Mouse (Mus musculus): ENCODE measurements at regions not wholly inside any gene's neighbourhood (a gene's known extent, or its start where the extent isn't known, plus 50 kb on each side); places are given as distances from the start of the nearest gene placed in this dataset.

GRCm38 (mm10) chr8:103463557-103463956 lies 637.9 kb upstream of the Cdh5 start:
- no peaks in the 10 kb centered on the region for H3K4me1 ChIP-seq (ENCODE audit: control insufficient read depth in 2 of 2, insufficient read depth in 2 of 2, low read length in 2 of 2, poor library complexity in 1 of 2)
- no peak overlapping the region for H3K4me3 ChIP-seq (ENCODE audit: insufficient read depth in 1 of 2, low read depth in 1 of 2, low read length in 2 of 2, poor library complexity in 1 of 2, severe bottlenecking in 1 of 2)
- H3K9ac ChIP-seq (ENCODE audit: insufficient read depth, low read depth, low read length, poor library complexity, severe bottlenecking) = no peak overlapping the region
- H3K27ac ChIP-seq (ENCODE audit: insufficient read depth, low read depth, low read length, poor library complexity, severe bottlenecking) = no peak overlapping the region
- in situ Hi-C loops (cut with MboI; ENCODE audit: low sequenced_read_pairs in 2 of 2, unreplicated experiment in 2 of 2) = no loop called here
- H3K9me3 ChIP-seq (ENCODE audit: control insufficient read depth, insufficient read depth, low read depth, low read length) = no peaks in the 10 kb centered on the region
- no peak for DNase-seq (ENCODE audit: low read depth, low spot score)
- TF ChIP-seq ZC3H11A (IDR thresholded peaks at IDR 0.05; ENCODE audit: borderline replicate concordance, low read depth, low read length) (no peak), MAFK (IDR thresholded peaks at IDR 0.05; ENCODE audit: insufficient read depth, low read depth, low read length) (no peak), CHD2 (IDR thresholded peaks at IDR 0.05; ENCODE audit: low read depth, low read length) (no peak), HCFC1 (IDR thresholded peaks at IDR 0.05; ENCODE audit: borderline replicate concordance, insufficient read depth, low read length) (no peak), ZNF384 (IDR thresholded peaks at IDR 0.05; ENCODE audit: low read depth, low read length) (no peak)
- no peaks in the 10 kb centered on the region for H3K36me3 ChIP-seq (ENCODE audit: control insufficient read depth, insufficient read depth, low read length, poor library complexity, severe bottlenecking)

- Histone ChIP-seq H3K4me1 (ENCODE audit: control insufficient read depth in 2 of 2, insufficient read depth in 2 of 2, low read length in 2 of 2, poor library complexity in 1 of 2) (no peaks in the 10 kb centered on the region), H3K9me3 (ENCODE audit: control insufficient read depth, insufficient read depth, low read depth, low read length) (no peaks in the 10 kb centered on the region), H3K4me3 (ENCODE audit: insufficient read depth in 1 of 2, low read depth in 1 of 2, low read length in 2 of 2, poor library complexity in 1 of 2, severe bottlenecking in 1 of 2) (no peak overlapping the region), H3K36me3 (ENCODE audit: control insufficient read depth, insufficient read depth, low read length, poor library complexity, severe bottlenecking) (no peaks in the 10 kb centered on the region), H3K27ac (ENCODE audit: insufficient read depth, low read depth, low read length, poor library complexity, severe bottlenecking) (no peak overlapping the region), H3K9ac (ENCODE audit: insufficient read depth, low read depth, low read length, poor library complexity, severe bottlenecking) (no peak overlapping the region)
- DNase-seq (ENCODE audit: low read depth, low spot score) = no peak
- TF ChIP-seq HCFC1 (IDR thresholded peaks at IDR 0.05; ENCODE audit: borderline replicate concordance, insufficient read depth, low read length) (no peak), ZC3H11A (IDR thresholded peaks at IDR 0.05; ENCODE audit: borderline replicate concordance, low read depth, low read length) (no peak)
- in situ Hi-C loops (cut with MboI; ENCODE audit: low sequenced_read_pairs in 2 of 2, unreplicated experiment in 2 of 2) = no loop called here
Measured at GRCm38 (mm10) chr8:103464777-103465353, 636.6 kb upstream of the Cdh5 start.

- in situ Hi-C loops (cut with MboI; ENCODE audit: low sequenced_read_pairs in 2 of 2, unreplicated experiment in 2 of 2) = no loop called here
- no peak for TF ChIP-seq CHD2 (IDR thresholded peaks at IDR 0.05; ENCODE audit: low read depth, low read length)
- TF ChIP-seq ZC3H11A (IDR thresholded peaks at IDR 0.05; ENCODE audit: borderline replicate concordance, low read depth, low read length) = no peak
Measured at GRCm38 (mm10) chr8:103467536-103468160, 633.8 kb upstream of the Cdh5 start.

GRCm38 (mm10) chr8:103469049-103469448 lies 632.4 kb upstream of the Cdh5 start:
- DNase-seq (ENCODE audit: low read depth, low spot score) = no peak
- H3K9me3 ChIP-seq (ENCODE audit: control insufficient read depth, insufficient read depth, low read depth, low read length) = no peaks in the 10 kb centered on the region
- TF ChIP-seq MAFK (IDR thresholded peaks at IDR 0.05; ENCODE audit: insufficient read depth, low read depth, low read length) (no peak), ZNF384 (IDR thresholded peaks at IDR 0.05; ENCODE audit: low read depth, low read length) (no peak), HCFC1 (IDR thresholded peaks at IDR 0.05; ENCODE audit: borderline replicate concordance, insufficient read depth, low read length) (no peak), ZC3H11A (IDR thresholded peaks at IDR 0.05; ENCODE audit: borderline replicate concordance, low read depth, low read length) (no peak), CHD2 (IDR thresholded peaks at IDR 0.05; ENCODE audit: low read depth, low read length) (no peak)
- no peak overlapping the region for H3K27ac ChIP-seq (ENCODE audit: insufficient read depth, low read depth, low read length, poor library complexity, severe bottlenecking)
- no peaks in the 10 kb centered on the region for H3K4me1 ChIP-seq (ENCODE audit: control insufficient read depth in 2 of 2, insufficient read depth in 2 of 2, low read length in 2 of 2, poor library complexity in 1 of 2)
- in situ Hi-C loops (cut with MboI; ENCODE audit: low sequenced_read_pairs in 2 of 2, unreplicated experiment in 2 of 2) = no loop called here
- no peak overlapping the region for H3K9ac ChIP-seq (ENCODE audit: insufficient read depth, low read depth, low read length, poor library complexity, severe bottlenecking)
- H3K36me3 ChIP-seq (ENCODE audit: control insufficient read depth, insufficient read depth, low read length, poor library complexity, severe bottlenecking) = no peaks in the 10 kb centered on the region
- H3K4me3 ChIP-seq (ENCODE audit: insufficient read depth in 1 of 2, low read depth in 1 of 2, low read length in 2 of 2, poor library complexity in 1 of 2, severe bottlenecking in 1 of 2) = no peak overlapping the region

More at GRCm38 (mm10) chr8:103467536-103468160, 633.8 kb upstream of the Cdh5 start:
- DNase-seq (ENCODE audit: low read depth, low spot score) = no peak
- H3K9me3 ChIP-seq (ENCODE audit: control insufficient read depth, insufficient read depth, low read depth, low read length) = no peaks in the 10 kb centered on the region
- H3K36me3 ChIP-seq (ENCODE audit: control insufficient read depth, insufficient read depth, low read length, poor library complexity, severe bottlenecking) = no peaks in the 10 kb centered on the region
- H3K4me1 ChIP-seq (ENCODE audit: control insufficient read depth in 2 of 2, insufficient read depth in 2 of 2, low read length in 2 of 2, poor library complexity in 1 of 2) = no peaks in the 10 kb centered on the region
- no peak overlapping the region for H3K27ac ChIP-seq (ENCODE audit: insufficient read depth, low read depth, low read length, poor library complexity, severe bottlenecking)
- H3K9ac ChIP-seq (ENCODE audit: insufficient read depth, low read depth, low read length, poor library complexity, severe bottlenecking) = no peak overlapping the region
- no peak overlapping the region for H3K4me3 ChIP-seq (ENCODE audit: insufficient read depth in 1 of 2, low read depth in 1 of 2, low read length in 2 of 2, poor library complexity in 1 of 2, severe bottlenecking in 1 of 2)

GRCm38 (mm10) chr8:103470316-103470715 lies 631.1 kb upstream of the Cdh5 start:
- TF ChIP-seq CHD2 (IDR thresholded peaks at IDR 0.05; ENCODE audit: low read depth, low read length) (no peak), HCFC1 (IDR thresholded peaks at IDR 0.05; ENCODE audit: borderline replicate concordance, insufficient read depth, low read length) (no peak), MAFK (IDR thresholded peaks at IDR 0.05; ENCODE audit: insufficient read depth, low read depth, low read length) (no peak), ZC3H11A (IDR thresholded peaks at IDR 0.05; ENCODE audit: borderline replicate concordance, low read depth, low read length) (no peak), ZNF384 (IDR thresholded peaks at IDR 0.05; ENCODE audit: low read depth, low read length) (no peak)

More at GRCm38 (mm10) chr8:103470316-103470715, 631.1 kb upstream of the Cdh5 start:
- no peak for DNase-seq (ENCODE audit: low read depth, low spot score)
- H3K4me1 ChIP-seq (ENCODE audit: control insufficient read depth in 2 of 2, insufficient read depth in 2 of 2, low read length in 2 of 2, poor library complexity in 1 of 2) = no peaks in the 10 kb centered on the region
- H3K4me3 ChIP-seq (ENCODE audit: insufficient read depth in 1 of 2, low read depth in 1 of 2, low read length in 2 of 2, poor library complexity in 1 of 2, severe bottlenecking in 1 of 2) = no peak overlapping the region
- no peaks in the 10 kb centered on the region for H3K9me3 ChIP-seq (ENCODE audit: control insufficient read depth, insufficient read depth, low read depth, low read length)
- H3K36me3 ChIP-seq (ENCODE audit: control insufficient read depth, insufficient read depth, low read length, poor library complexity, severe bottlenecking) = no peaks in the 10 kb centered on the region
- H3K27ac ChIP-seq (ENCODE audit: insufficient read depth, low read depth, low read length, poor library complexity, severe bottlenecking) = no peak overlapping the region
- in situ Hi-C loops (cut with MboI; ENCODE audit: low sequenced_read_pairs in 2 of 2, unreplicated experiment in 2 of 2) = no loop called here
- H3K9ac ChIP-seq (ENCODE audit: insufficient read depth, low read depth, low read length, poor library complexity, severe bottlenecking) = no peak overlapping the region
